In genomic region chr2:10236554-10236953, GRCm38 (mm10) we compare ENCODE assay signal across 17 mouse cellular contexts.
"Had no signal": no experiment of that assay in that cellular context is flagged by ENCODE, and none has a peak within 500 bp of the region (broad histone marks: within the 10 kb centered on the region; RNA-seq: fewer than 3 reads in every experiment).

No protein-coding gene starts in this region.

- H3K9me3 ChIP-seq: liver, embryonic 15.5 days; lung, embryonic 15.5 days had no signal

- H3K4me2 ChIP-seq: liver, embryonic 11.5 days; liver, embryonic 15.5 days; lung, embryonic 15.5 days had no signal

- H3K27ac ChIP-seq: kidney, postnatal 0 days; layer of hippocampus, adult 2 months; left cerebral cortex, adult 2 months; liver, embryonic 15.5 days; lung, embryonic 15.5 days had no signal

- DNase-seq: kidney, adult 2 months; kidney, postnatal 25 days; layer of hippocampus, adult 9-11 months; layer of hippocampus, postnatal 36 days; lung, adult 18-20 months; lung, postnatal 10 days; lung, postnatal 4 days; midbrain, embryonic 14.5 days; thymus, adult 2 months; thymus, postnatal 14 days; thymus, postnatal 4 days had no signal

- H3K4me1 ChIP-seq: liver, embryonic 15.5 days; lung, embryonic 15.5 days had no signal

- H3K4me3 ChIP-seq: layer of hippocampus, adult 2 months; left cerebral cortex, adult 2 months; liver, embryonic 15.5 days; lung, embryonic 15.5 days had no signal

- H3K36me3 ChIP-seq: liver, embryonic 15.5 days; lung, embryonic 15.5 days had no signal

- H3K27me3 ChIP-seq: liver, embryonic 15.5 days; lung, embryonic 15.5 days had no signal

- H3K9ac ChIP-seq: liver, embryonic 15.5 days; lung, embryonic 15.5 days had no signal
